Mouse (Mus musculus): Measurements from ENCODE around the gene Ppp1ca. TPM values are rescaled to one million over a fixed set of nuclear protein-coding genes. Genes with fewer than 3 reads are reported as not detected.

Ppp1ca gene
- total RNA-seq, 1 experiment from 2014 or later, result 535 TPM

DNA sequence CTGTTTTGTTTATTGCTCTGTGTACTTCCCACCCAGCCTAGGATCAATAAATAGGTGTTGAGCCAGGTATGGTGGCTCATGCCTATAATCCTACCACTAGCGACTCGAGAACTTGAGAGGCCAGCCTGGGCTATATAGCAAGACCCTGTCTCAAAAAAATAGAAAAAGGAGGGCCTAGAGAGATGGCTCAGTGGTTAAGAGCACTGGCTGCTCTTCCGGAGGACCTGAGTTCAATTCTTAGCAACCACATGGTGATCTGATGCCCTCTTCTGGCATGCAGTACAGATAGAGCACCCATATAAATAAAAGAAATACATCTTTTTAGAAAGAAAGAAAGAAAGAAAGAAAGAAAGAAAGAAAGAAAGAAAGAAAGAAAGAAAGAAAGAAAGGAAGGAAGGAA, 11.3 kb downstream of the Ppp1ca start:
- ATAC-seq (ENCODE audit: extremely low read depth, insufficient number of reproducible peaks, low FRiP score, poor library complexity, severe bottlenecking), result no peak

DNA sequence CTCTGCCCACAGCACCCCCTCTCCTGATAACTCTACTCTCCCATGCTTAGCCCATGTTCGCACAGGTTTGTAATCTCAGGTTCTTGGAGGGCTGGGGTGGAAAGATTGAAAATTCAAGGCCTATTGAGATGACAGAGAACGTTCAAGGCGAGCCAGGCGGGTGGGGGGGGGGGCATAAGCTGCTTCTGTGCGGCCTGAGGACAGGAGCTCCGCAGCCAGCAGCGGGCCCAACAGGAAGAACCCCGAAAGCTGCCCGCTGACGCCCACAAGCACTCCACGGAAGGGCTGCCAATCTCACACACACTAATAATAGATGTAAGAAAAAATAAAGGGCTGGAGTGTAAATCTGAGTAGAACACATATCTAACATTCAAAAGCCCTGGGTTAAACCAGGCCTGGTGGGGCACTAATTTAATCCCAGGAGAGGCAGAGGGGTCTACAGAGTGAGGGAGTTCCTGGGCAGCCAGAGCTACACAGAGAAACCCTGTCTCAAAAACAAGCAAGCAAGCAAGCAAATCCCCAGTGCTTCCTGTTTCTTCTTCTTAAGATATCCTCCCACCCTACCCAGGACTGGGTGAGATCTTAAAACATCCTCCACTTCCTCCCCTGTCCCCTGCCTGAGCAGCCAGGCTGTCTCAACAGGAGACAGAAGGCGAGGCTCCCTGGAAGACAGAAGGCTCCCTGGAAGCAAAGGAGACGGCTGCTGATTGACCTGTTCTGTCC, 11.9 kb downstream of the Ppp1ca start:
- ATAC-seq (ENCODE audit: extremely low read depth, insufficient number of reproducible peaks, low FRiP score, poor library complexity, severe bottlenecking), result peak; percentile 21; the same call in 1 of the 2 replicates

DNA sequence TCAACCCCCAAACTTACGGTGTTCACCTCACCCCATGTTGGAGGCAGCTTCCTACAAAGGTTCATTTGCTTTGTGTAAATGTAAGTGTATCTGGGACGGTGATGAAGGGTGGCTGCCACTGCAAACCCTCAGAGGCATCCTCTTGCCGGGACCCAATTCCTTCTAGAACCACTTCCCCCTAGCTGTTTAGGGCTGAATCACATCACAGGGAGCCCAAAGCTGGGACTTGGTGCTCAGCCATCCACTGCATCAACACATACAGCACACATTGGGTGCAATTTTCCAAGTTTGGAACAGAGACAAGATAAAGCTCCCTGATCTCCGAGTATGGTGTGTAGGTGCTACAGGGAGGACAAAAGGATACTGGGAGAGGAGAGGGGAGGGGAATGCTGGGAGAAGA, 13.0 kb downstream of the Ppp1ca start:
- ATAC-seq (ENCODE audit: extremely low read depth, insufficient number of reproducible peaks, low FRiP score, poor library complexity, severe bottlenecking), result no peak

DNA sequence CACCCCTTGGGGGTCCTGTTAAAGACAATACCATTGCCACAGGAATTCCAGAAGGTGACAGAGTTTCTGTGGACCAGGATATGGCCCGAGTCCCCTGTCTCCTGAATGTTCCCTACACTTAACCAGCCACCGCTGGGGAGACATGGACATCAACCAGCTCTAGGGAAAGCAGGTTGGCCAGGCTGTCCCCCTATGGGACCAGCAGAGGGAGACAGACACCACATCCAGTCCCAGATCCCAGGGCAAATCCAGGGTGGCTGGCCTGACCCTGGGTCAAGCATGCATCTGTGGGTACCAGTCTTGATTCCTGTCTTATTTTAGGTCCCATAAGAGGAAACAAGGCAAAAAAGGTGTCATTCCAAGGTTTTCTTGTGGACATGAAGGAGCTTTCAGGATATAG, 15.1 kb downstream of the Ppp1ca start:
- peak; percentile 65 for ATAC-seq (ENCODE audit: extremely low read depth, insufficient number of reproducible peaks, low FRiP score, poor library complexity, severe bottlenecking)

DNA sequence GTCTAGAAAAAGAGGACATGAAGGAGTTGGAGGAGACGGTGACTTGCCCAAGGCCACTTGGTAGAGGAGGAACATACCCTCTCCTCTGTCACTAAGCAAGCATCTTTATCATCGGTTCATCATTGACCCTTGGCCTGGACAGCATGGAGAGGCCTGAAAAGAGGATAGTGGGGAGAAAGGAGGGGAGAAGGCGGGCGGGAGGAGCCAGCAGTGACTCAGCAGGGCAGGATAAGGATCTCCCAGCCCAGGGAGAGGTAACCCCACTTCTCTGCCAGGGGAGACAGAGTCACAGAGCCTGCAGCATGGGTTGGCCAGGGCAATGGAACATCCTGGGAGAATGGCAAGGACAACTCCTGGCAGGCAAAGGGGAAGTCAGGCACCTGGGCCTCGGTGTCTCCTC, 16.7 kb downstream of the Ppp1ca start:
- ATAC-seq (ENCODE audit: extremely low read depth, insufficient number of reproducible peaks, low FRiP score, poor library complexity, severe bottlenecking), result no peak

DNA sequence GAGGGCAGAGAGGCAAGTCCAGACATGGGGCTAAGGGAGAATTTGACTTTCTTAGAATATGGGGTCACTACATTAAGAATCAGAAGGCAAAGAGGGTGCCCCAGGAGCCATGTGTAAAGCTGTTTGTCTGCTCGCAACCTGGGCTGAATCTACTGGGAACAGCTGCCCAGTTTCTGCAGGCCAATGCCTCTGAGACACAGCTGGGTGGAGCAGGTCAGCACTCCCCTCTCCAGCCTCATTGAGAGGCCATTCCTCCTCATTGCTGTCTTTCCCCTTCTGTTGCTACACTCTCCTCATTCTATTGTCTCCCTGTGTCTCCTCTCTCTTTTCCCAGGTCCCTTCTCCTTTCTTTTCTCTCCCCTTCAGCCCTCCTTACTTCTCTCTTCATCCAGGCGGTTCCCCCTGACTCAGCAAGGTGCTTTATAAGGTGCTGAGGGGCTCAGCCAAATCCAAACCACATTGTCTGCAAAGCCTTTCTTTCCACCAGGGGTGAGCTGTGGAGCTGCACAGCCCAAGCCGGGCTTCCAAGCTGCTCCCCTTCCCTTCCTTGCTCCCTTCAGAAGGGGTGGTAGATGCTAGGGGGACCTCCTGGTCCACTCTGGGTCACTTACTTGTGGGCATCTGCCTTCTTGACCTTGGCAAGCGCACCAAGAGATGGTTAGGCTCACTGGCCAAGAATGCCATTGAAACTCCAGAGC, 20.2 kb downstream of the Ppp1ca start:
- no peak for ATAC-seq (ENCODE audit: extremely low read depth, insufficient number of reproducible peaks, low FRiP score, poor library complexity, severe bottlenecking)

DNA sequence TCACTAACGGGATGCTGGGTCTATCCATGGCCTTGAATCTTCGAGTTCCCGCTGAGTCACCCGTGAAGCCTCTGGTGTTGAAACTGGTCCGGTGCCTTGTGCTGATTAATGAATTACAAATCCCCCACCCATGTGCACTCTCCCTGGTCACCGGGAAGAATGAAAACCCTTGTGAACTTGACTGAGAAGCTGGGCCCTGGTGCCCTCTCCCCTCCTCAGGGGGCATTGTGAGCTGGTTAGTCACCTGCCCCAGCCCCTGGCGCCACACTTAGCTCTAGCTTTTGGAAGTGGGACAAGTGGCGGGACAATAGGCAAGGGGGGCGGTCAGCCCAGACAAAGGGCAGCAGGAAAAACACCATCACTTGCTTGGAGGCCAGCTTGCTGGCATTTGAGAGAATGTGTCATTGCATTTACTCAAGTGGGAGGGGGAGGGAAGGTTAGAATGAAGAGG, 21.7 kb downstream of the Ppp1ca start:
- no peak for ATAC-seq (ENCODE audit: extremely low read depth, insufficient number of reproducible peaks, low FRiP score, poor library complexity, severe bottlenecking)

DNA sequence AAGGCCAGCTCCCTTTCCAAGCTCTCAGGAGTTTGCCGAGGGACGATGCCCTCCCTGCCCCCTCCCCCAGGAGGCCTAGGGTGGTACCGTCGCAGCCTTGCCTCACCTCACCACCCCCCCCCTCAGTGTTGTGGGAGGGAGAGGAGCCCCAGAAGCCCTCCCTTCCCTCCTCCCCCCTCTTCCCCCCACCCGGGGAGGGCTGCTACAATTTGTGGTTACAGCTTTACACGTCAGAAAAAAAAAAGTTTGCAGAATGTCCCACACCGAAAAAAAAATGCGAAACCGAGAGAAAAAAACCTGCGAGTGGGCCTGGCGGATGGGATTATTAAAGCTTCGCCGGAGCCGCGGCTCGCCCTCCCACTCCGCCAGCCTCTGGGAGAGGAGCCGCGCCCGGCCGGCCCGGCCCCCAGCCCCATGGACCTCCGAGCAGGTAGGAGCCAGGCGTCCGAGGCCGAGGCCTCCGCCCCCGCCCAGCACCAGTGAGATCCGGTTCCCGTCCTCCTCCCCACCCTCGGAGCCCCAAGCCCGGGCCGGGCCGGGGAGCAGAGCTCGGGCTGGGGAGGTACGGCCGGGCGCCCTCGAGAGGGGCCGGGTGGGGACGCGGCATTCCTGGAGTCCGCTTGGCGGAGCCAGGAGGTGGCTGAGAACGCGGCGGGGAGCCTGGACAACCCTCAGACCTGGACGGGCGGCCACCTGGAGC, 22.4 kb downstream of the Ppp1ca start, which contains the start of the genes Clcf1 and AC109138.7:
Clcf1 (plus strand) TSS at position 168 of the 700 bp plus-strand sequence.
AC109138.7 (plus strand) TSS at position 287 of the 700 bp plus-strand sequence.
- ATAC-seq (ENCODE audit: extremely low read depth, insufficient number of reproducible peaks, low FRiP score, poor library complexity, severe bottlenecking), result peak; percentile 61

DNA sequence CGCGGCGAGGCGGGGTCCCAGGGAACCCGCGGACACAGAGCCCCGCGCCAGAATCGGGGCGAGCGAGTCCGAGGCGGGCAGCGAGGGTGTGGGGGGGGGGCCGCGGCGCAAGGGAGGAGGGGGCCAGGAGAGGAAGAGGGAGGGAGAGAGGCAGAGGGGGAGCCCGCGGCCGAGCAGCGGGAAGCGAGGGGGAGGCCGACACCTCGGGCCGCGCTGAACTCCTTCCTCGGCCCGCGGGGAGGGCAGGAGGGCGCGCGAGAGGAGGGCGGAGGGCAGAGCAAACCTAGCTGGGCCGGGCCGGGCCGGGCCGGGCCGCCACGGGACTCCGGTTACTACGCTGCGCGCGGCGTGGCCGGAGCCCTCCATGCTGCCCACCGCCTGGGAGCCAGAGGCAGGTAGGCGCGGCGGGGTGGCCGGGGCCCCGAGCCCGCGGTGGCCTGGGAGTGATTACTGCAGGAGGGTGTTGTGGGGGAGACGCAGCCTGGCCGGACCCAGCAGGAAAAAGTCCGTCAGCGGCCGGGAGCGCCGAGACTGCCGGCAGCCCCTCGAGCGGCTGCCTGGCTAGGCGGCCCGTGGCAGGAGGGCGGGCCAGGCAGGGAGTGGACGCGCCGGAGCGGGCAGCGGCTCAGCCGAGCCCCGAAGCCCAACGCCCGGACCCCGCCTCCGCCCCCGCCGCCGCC, 23.0 kb downstream of the Ppp1ca start:
- ATAC-seq (ENCODE audit: extremely low read depth, insufficient number of reproducible peaks, low FRiP score, poor library complexity, severe bottlenecking), result no peak

DNA sequence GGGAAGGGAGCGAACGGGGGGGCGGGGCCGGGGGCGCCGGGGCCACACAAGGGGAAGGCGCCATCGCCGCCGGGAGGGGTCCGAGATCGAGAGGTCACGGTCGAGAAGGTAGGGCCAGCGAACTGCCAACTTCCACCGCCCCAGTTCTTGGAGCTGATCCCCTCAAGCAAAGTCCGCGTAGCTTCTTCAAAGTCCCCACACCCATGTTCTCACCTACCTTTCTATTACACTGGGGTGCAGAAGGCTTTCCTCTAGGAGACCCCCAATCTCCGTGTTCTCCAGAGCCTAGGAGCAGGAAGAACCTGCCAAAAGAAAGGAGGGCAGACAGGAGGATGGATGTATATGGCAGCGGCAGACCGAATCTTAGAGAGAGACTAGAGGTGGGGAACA, 23.6 kb downstream of the Ppp1ca start:
- ATAC-seq (ENCODE audit: extremely low read depth, insufficient number of reproducible peaks, low FRiP score, poor library complexity, severe bottlenecking), result no peak

DNA sequence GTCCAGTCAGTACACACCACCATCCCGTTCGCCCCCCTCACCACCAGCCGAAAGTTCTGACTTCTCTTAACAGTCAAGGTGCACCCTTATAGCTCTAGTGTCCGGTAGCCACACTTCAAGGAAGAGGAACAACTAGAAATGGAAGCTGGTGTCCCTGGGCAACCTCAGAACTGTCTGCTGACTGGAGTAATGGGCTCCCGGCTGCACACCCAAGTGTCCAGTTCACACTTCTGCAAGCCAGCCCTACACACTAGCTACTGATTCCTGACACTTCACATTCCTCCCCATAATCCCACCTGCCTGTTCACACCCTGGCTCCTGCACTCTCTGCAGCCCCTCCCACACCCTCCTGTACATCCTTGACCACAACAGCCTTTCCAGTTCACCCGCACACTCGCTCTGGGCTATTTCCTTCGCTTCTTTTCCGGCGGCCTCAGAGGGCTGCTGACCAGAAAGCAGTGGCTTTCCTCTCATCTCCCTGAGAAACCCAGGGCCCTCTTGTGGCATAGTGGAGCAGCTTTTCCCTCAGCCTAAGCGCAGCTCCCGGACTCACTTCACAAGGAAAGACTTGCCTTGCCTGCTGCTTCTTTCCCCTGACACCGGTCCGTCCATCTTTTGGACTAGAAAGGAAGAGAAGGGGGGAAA, 24.3 kb downstream of the Ppp1ca start:
- no peak for ATAC-seq (ENCODE audit: extremely low read depth, insufficient number of reproducible peaks, low FRiP score, poor library complexity, severe bottlenecking)

DNA sequence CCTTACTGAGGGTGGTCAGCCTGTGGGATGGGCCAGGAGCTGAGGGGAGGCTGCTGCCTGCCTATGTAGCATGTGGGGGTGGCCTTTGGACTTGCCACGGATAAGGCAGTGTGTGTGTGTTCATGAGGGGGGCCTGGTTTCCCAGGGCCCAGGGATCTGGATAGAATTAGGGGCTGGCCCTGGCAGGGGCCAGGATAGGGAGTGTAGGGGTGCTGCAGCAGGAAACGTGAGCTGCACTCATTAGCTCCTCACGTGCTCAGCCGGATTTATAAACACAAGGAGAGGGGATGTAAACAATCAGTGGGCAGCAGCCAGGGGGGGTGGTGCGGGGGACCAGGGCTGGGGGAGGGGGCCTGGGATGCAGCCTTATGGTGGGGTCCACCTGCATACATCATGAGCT, 25.3 kb downstream of the Ppp1ca start:
- ATAC-seq (ENCODE audit: extremely low read depth, insufficient number of reproducible peaks, low FRiP score, poor library complexity, severe bottlenecking), result no peak

DNA sequence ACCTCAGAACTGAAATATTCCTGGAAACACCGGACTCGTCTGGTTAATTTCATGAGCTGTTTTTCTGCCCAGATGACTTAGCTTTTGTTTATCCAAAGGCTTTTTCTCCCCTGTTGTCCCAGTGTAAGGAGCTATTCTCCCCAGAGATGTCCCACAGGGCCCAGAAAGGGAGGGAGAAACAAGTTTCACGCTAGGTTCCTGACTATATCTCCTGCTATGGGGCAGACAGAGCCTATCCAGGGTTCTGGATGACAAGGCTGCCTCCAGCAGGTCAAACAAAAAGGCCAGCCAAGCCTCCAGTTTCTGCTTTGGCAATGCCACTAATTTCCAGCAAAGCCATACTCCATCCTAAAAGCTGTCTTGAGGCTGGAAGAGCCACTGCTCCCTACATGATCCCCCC, 26.0 kb downstream of the Ppp1ca start:
- no peak for ATAC-seq (ENCODE audit: extremely low read depth, insufficient number of reproducible peaks, low FRiP score, poor library complexity, severe bottlenecking)

DNA sequence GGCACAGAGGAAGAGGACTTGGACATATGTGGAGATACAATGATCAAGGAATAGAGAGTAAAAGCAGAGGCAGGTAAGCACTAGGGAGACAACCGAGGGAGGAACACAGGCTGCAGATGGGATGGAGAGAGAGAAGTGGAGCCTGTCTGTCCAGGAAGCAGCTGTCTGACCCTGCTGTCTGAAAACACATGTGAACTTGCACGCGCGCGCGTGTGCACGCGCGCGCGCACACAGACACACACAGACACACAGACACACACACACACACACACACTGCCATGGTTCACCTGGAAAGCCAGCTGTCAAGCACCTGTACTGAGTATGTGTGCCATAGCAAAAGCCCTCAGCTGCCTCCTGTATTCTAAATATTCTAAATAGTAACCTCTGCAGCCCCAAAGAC, 26.4 kb downstream of the Ppp1ca start:
- ATAC-seq (ENCODE audit: extremely low read depth, insufficient number of reproducible peaks, low FRiP score, poor library complexity, severe bottlenecking), result no peak

DNA sequence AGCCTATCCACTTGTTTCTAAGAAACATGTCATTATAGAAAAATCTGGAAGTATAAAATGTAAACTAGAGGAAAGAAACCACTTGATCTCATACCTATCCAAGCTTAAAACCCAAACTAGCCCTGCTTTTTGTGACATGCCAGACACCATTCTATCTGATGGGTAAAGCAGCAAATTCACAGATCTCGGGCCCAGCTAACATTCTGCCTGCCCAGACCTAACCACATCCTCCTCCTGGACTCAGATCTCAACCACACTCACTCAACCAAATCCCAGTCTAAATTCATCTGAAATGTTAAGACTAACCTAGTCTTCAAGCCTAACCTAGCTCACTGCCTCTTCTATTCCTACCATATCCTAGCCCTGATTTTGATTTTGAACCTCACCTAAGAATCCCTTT, 26.9 kb downstream of the Ppp1ca start:
- ATAC-seq (ENCODE audit: extremely low read depth, insufficient number of reproducible peaks, low FRiP score, poor library complexity, severe bottlenecking), result peak; percentile 31; the same call in 1 of the 2 replicates

DNA sequence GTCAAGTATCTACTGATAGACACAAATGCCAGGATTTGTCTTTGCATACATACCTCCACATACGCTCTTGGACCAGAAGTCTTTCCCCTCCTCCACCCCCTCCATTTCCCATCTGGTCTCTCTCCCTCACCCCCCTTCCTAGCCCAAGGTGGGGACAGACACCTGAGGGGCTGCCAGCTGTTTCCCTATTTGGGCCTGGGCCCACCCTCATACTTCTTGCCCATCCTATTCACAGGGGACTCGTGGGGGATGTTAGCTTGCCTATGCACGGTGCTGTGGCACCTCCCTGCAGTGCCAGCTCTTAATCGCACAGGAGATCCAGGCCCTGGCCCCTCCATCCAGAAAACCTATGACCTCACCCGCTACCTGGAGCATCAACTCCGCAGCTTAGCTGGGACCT, 28.1 kb downstream of the Ppp1ca start:
- ATAC-seq (ENCODE audit: extremely low read depth, insufficient number of reproducible peaks, low FRiP score, poor library complexity, severe bottlenecking), result no peak

DNA sequence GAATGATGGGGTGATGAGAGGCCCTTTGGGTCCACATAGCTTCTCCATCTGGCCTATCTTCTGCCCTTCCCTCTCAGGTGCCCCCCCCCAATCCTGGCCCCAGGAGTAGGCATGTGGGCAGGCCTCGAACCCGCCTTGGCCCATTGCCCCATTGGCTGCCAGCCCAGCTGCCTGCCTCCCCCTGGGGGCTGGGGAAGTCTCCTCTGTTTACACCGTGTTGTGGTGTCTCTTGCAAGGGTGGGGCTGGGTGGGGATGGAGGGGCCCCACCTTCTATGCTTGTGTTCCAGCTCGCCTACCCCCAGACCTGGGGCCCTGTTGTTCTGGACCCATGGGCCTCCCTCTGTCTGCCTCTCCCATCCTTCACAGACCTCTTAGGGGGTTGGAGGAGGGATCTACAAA, 28.6 kb downstream of the Ppp1ca start:
- ATAC-seq (ENCODE audit: extremely low read depth, insufficient number of reproducible peaks, low FRiP score, poor library complexity, severe bottlenecking), result no peak

DNA sequence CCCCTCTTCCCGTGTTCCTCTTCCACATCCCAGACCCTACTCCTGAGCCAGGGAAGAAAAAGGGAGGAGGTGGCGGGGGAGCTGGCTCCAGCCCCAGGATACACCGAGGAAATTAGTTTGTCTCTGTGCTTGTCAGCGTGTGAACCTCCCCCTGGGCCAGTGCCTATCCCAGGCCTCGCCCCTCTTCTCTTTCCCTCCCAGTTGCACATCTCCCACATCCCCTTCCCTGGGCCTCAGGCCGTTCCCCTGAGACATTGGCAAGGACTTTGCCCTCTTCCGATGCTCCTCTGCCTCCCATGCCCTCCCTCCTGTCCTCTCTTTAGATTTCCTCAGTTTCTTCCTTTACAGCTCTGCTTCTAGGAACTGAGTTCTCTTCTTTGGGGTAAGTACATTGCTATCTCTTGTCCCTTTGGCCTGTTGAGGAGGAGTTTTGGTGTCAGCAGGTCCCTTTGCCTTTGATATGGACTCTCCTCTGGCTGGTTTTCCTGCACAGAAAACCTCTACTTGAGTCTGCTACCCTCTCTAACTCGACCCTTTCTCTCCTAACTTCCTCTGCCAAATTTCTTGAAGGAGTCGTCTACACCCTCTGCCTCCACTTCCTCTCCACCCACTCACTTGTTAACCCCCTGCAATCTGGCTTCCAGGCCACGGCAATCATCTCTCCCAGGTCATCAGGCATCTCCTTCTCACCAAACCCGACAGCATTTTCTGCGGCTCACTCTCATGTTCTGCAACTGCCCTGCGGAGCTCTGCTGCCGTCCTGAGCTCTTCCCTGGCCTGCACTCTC, 29.3 kb downstream of the Ppp1ca start:
- no peak for ATAC-seq (ENCODE audit: extremely low read depth, insufficient number of reproducible peaks, low FRiP score, poor library complexity, severe bottlenecking)
